Mouse (Mus musculus) frontal cortex, adult (tissue): Measurements from ENCODE around the gene Tubg2.
A peak's percentile ranks its signal among the peaks of the same experiment; 100 is the strongest.

Experiments used
- ATAC-seq: cut with Nextera tagmentation; 2 replicates; pipeline ENCODE4 v1.9.2; 2017; ENCODE audit warnings: mild to moderate bottlenecking, moderate library complexity, mixed read lengths; ENCODE audit not compliant: low TSS enrichment

Tubg2 gene

GRCm38 (mm10) chr11:101194137-101194536 is 38.4 kb downstream of the Tubg2 start:
- no peak for ATAC-seq

- ATAC-seq = no peak
Measured at GRCm38 (mm10) chr11:101194643-101195042, 38.9 kb downstream of the Tubg2 start.

GRCm38 (mm10) chr11:101195101-101195500 is 39.4 kb downstream of the Tubg2 start:
- no peak for ATAC-seq

- no peak for ATAC-seq
Measured at GRCm38 (mm10) chr11:101195571-101195970, 39.9 kb downstream of the Tubg2 start.

GRCm38 (mm10) chr11:101196175-101196574 is 40.5 kb downstream of the Tubg2 start:
- ATAC-seq = no peak

- ATAC-seq = no peak
Measured at GRCm38 (mm10) chr11:101199555-101199954, 43.8 kb downstream of the Tubg2 start.

- peak; percentile 88 for ATAC-seq
Measured at GRCm38 (mm10) chr11:101200986-101201385, 45.3 kb downstream of the Tubg2 start.
